Mouse (Mus musculus): Measurements from ENCODE around the gene Elof1.

DNA sequence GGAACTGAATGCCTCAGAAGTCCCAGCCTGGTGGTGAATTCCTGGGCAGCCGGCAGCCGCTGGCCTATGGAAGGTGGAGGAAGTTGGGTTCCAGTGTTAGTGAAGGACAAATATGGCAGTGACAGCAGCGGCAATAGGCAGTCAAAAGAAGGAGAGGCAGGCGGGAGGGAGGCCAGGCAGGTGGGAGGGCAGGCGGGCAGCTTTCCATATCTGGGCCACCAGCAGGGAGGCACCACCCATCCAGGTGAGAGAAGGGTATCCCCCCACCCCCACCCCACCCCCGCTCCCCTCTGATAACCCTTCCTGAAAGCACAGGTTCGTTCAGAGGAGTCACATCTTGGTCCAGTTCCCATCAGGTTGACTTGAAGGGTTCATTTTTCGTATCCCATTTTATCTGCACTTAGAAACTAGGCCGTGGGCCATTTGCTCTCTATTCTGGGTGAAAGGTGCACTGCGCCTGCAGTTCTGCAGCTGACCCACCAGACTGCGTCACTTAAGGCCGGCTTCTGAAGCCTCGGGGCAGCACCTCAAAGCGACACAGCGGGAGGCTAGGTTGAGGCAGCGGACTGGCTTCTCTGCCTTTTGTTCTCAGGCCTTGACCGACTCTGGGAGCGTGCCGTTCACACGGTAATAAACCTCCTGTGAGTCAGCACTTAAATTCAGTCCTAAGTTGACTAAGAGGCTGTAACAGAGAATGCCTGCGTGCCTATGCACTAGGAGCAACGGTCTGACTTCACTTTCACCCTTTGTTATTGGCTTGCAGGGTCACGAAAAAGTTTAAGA lies 20.0 kb upstream of the Elof1 start:
- TF ChIP-seq CTCF (IDR thresholded peaks at IDR 0.05; ENCODE audit: insufficient read depth, low read length) (no peak), POLR2A (IDR thresholded peaks at IDR 0.05; ENCODE audit: borderline replicate concordance, extremely low read depth, low read depth, low read length) (no peak)

Data from lung, adult 2 months (tissue).